Mouse (Mus musculus): ENCODE results near the gene B230118H07Rik. TPM values are rescaled to one million over a fixed set of nuclear protein-coding genes. Genes with fewer than 3 reads are reported as not detected.
"Not testable (repeated sequence)": the region's sequence is repeated elsewhere in the genome, so short reads cannot be mapped to it uniquely, and the experiment has no call there.

Gene B230118H07Rik
- polyA plus RNA-seq, 1 experiment from 2014 or later: 53.3 TPM

DNA sequence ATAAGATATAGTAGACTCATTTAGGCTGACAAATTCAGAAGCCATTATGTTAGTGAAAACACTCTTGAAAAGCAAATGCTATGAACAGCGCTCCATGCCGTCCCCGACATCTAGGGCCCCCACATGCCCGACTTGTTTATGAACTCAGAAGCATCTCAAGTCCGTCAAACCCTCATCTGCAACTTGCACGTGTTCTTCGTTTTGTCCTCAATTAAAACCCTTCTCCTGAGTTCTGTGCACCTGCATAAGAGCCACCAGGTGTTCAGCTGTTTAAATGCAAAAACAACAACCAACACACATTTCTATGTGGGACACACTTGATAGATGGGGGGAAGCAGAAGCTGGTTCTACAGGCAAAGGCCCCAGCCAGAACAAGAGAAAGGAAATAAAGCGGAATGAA, 97.0 kb downstream of the B230118H07Rik start:
- H3K4me3 ChIP-seq: no peak overlapping the region
- H3K4me1 ChIP-seq (replicated peaks): 0 out of 2 replicates have a peak, but pooled peaks cover 5% of the 10 kb centered on the region
- no peak for ATAC-seq (ENCODE audit: insufficient number of reproducible peaks, low FRiP score)
- H3K36me3 ChIP-seq: no peaks in the 10 kb centered on the region
- no peak overlapping the region for H3K9ac ChIP-seq
- no peak overlapping the region for H3K4me2 ChIP-seq
- H3K27ac ChIP-seq (ENCODE audit: poor library complexity, severe bottlenecking): no peak overlapping the region
- H3K27me3 ChIP-seq (replicated peaks): no peaks in the 10 kb centered on the region
- WGBS: 84% methylated on average over 8 of the region's 8 CpGs
- H3K9me3 ChIP-seq (replicated peaks): no peaks in the 10 kb centered on the region

DNA sequence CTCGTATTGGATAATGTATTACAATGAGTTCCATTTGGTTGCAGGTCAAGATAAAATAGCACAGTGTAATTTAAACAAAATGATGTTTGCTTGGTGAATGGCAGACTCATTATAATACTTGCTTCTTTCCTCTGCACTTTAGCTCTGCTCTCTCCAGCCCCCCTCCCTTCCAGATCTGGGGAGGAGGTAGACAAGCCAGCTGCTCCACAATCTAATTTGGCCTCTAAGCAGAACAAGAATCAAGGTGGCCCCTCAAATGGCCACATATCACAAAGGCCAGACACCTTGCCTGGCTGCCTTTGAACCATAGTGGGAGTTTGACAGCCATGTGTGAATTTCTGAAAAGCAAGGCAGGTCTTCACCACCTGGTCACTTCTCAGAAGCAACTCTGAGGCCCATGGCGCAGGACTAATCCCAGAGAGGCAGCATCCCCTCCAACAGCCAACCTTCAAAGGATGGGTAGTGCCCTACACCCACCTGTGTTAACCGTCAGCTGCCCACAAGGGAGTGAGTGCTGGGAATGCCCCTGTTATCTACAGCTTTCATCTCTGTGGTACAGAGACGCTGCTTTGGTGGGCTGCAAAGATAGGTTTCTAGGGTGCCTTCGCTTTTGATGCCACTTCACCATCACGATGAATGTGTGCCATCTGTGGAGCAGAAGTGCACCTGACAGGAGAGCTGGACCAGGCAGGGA, 98.2 kb downstream of the B230118H07Rik start:
- ATAC-seq (ENCODE audit: insufficient number of reproducible peaks, low FRiP score): no peak
- no peak overlapping the region for H3K4me2 ChIP-seq
- H3K9ac ChIP-seq: no peak overlapping the region
- WGBS: 69% methylated on average over 6 of the region's 6 CpGs
- 0 out of 2 replicates have a peak, but pooled peaks cover 3% of the 10 kb centered on the region for H3K4me1 ChIP-seq (replicated peaks)
- H3K36me3 ChIP-seq: no peaks in the 10 kb centered on the region
- no peaks in the 10 kb centered on the region for H3K9me3 ChIP-seq (replicated peaks)
- H3K4me3 ChIP-seq: no peak overlapping the region
- H3K27me3 ChIP-seq (replicated peaks): no peaks in the 10 kb centered on the region
- H3K27ac ChIP-seq (ENCODE audit: poor library complexity, severe bottlenecking): no peak overlapping the region

GRCm38 (mm10) chr2:101550176-101550575, 99.2 kb downstream of the B230118H07Rik start:
- Histone ChIP-seq H3K9me3 (replicated peaks) (no peaks in the 10 kb centered on the region), H3K4me3 (no peak overlapping the region), H3K9ac (no peak overlapping the region), H3K36me3 (no peaks in the 10 kb centered on the region), H3K4me1 (replicated peaks) (no peaks in the 10 kb centered on the region), H3K4me2 (no peak overlapping the region), H3K27me3 (replicated peaks) (no peaks in the 10 kb centered on the region), H3K27ac (ENCODE audit: poor library complexity, severe bottlenecking) (no peak overlapping the region)
- ATAC-seq (ENCODE audit: insufficient number of reproducible peaks, low FRiP score): no peak
- 63% methylated on average over 2 of the region's 2 CpGs for WGBS

DNA sequence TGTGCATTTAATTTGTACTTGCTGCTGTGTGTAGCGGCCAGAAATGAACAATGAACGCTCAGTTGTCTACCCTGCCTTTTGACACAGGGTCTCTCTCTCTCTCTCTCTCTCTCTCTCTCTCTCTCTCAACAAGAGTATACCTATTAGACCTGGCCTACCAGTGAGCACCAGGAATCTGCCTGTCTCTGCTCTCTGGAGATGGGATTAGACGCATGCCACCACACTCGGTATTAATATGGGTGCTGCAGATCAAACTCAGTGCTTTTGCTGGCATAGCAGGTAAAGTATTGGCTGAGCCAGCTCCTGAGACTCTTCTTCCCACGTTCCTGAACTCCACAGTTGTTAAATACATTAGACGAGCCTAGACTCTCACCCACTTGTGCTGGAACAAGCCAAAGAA, 100.5 kb downstream of the B230118H07Rik start:
- H3K27me3 ChIP-seq (replicated peaks): no peaks in the 10 kb centered on the region
- no peaks in the 10 kb centered on the region for H3K36me3 ChIP-seq
- no peaks in the 10 kb centered on the region for H3K9me3 ChIP-seq (replicated peaks)
- no peaks in the 10 kb centered on the region for H3K4me1 ChIP-seq (replicated peaks)
- 74% methylated on average over 6 of the region's 6 CpGs for WGBS
- no peak overlapping the region for H3K4me2 ChIP-seq
- no peak overlapping the region for H3K4me3 ChIP-seq
- H3K9ac ChIP-seq: no peak overlapping the region
- no peak overlapping the region for H3K27ac ChIP-seq (ENCODE audit: poor library complexity, severe bottlenecking)
- ATAC-seq (ENCODE audit: insufficient number of reproducible peaks, low FRiP score): no peak

- H3K27ac ChIP-seq (ENCODE audit: poor library complexity, severe bottlenecking): no peak overlapping the region
- ATAC-seq (ENCODE audit: insufficient number of reproducible peaks, low FRiP score): no peak
- H3K4me2 ChIP-seq: no peak overlapping the region
- no peaks in the 10 kb centered on the region for H3K4me1 ChIP-seq (replicated peaks)
- no peaks in the 10 kb centered on the region for H3K27me3 ChIP-seq (replicated peaks)
- no peak overlapping the region for H3K9ac ChIP-seq
- WGBS: 82% methylated on average over 2 of the region's 2 CpGs
- H3K36me3 ChIP-seq: no peaks in the 10 kb centered on the region
- no peaks in the 10 kb centered on the region for H3K9me3 ChIP-seq (replicated peaks)
- no peak overlapping the region for H3K4me3 ChIP-seq
These were observed 103.7 kb downstream of the B230118H07Rik start for GRCm38 (mm10) chr2:101545593-101545992.

- Histone ChIP-seq H3K4me1 (replicated peaks) (no peaks in the 10 kb centered on the region), H3K4me3 (no peak overlapping the region), H3K27ac (ENCODE audit: poor library complexity, severe bottlenecking) (no peak overlapping the region), H3K27me3 (replicated peaks) (no peaks in the 10 kb centered on the region), H3K9me3 (replicated peaks) (no peaks in the 10 kb centered on the region), H3K9ac (no peak overlapping the region), H3K36me3 (no peaks in the 10 kb centered on the region), H3K4me2 (no peak overlapping the region)
- 70% methylated on average over 8 of the region's 8 CpGs for WGBS
- ATAC-seq (ENCODE audit: insufficient number of reproducible peaks, low FRiP score): no peak
These were observed 105.5 kb downstream of the B230118H07Rik start for GRCm38 (mm10) chr2:101543704-101544417.

- 82% methylated on average over 6 of the region's 6 CpGs for WGBS
- not testable (repeated sequence) for H3K4me2 ChIP-seq; H3K4me1 ChIP-seq (replicated peaks); H3K9ac ChIP-seq; H3K27ac ChIP-seq (ENCODE audit: poor library complexity, severe bottlenecking); H3K4me3 ChIP-seq; H3K9me3 ChIP-seq (replicated peaks); H3K27me3 ChIP-seq (replicated peaks); H3K36me3 ChIP-seq; ATAC-seq (ENCODE audit: insufficient number of reproducible peaks, low FRiP score)
These were observed 112.4 kb downstream of the B230118H07Rik start for GRCm38 (mm10) chr2:101536887-101537286.

DNA sequence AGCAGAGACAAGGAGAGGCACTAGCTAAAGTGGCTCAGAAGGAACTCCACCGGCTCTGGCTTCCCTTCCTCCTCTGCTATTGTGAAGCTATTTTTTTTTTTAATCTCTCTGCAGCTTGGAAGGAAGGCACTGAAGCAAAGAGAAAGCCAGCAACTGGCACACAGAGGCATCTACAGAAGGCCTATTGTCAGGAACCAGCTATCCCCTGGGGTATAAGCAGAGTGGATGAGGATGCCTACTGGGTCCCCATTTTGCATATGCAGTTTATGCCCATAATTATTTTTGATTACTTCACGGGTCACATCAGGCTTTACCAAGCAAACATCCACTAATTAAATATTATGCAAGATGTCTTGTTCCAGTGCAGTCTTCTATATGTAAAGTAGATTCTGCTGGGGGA, 115.6 kb downstream of the B230118H07Rik start:
- ATAC-seq (ENCODE audit: insufficient number of reproducible peaks, low FRiP score): no peak
- Histone ChIP-seq H3K4me2 (no peak overlapping the region), H3K36me3 (no peaks in the 10 kb centered on the region), H3K9me3 (replicated peaks) (no peaks in the 10 kb centered on the region), H3K4me1 (replicated peaks) (no peaks in the 10 kb centered on the region), H3K27me3 (replicated peaks) (no peaks in the 10 kb centered on the region), H3K4me3 (no peak overlapping the region), H3K9ac (no peak overlapping the region), H3K27ac (ENCODE audit: poor library complexity, severe bottlenecking) (no peak overlapping the region)
- 35% methylated on average over 2 of the region's 2 CpGs for WGBS

- Histone ChIP-seq H3K4me2 (no peak overlapping the region), H3K27ac (ENCODE audit: poor library complexity, severe bottlenecking) (no peak overlapping the region), H3K27me3 (replicated peaks) (no peaks in the 10 kb centered on the region), H3K4me3 (no peak overlapping the region), H3K36me3 (no peaks in the 10 kb centered on the region), H3K4me1 (replicated peaks) (no peaks in the 10 kb centered on the region), H3K9ac (no peak overlapping the region), H3K9me3 (replicated peaks) (no peaks in the 10 kb centered on the region)
- WGBS: 69% methylated on average over 6 of the region's 6 CpGs
- no peak for ATAC-seq (ENCODE audit: insufficient number of reproducible peaks, low FRiP score)
These were observed 123.6 kb downstream of the B230118H07Rik start for GRCm38 (mm10) chr2:101525503-101526381.

DNA sequence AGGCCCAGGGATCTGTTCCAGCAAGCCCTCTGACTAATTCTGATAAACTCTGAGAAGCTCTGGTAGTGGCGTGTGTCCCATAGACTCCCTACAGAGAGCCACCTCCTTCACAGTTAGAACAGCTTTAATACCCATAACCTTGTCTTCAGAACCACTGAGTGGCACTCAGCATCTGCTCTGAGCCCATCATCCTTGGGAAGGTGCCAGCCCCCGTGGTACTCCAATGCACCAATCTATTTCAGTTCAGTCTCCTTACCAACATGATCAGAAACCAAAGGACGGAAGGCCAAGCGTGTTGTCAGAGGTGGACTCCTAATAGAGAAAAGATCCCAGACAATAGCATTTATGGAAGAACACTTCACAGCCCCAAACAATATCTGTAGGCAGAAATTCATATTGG, 124.2 kb downstream of the B230118H07Rik start:
- Histone ChIP-seq H3K27me3 (replicated peaks) (no peaks in the 10 kb centered on the region), H3K9ac (no peak overlapping the region), H3K36me3 (no peaks in the 10 kb centered on the region), H3K4me1 (replicated peaks) (no peaks in the 10 kb centered on the region), H3K4me3 (no peak overlapping the region), H3K9me3 (replicated peaks) (no peaks in the 10 kb centered on the region), H3K4me2 (no peak overlapping the region), H3K27ac (ENCODE audit: poor library complexity, severe bottlenecking) (no peak overlapping the region)
- ATAC-seq (ENCODE audit: insufficient number of reproducible peaks, low FRiP score): no peak
- WGBS: 77% methylated on average over 4 of the region's 4 CpGs

GRCm38 (mm10) chr2:101520503-101520902, 128.8 kb downstream of the B230118H07Rik start:
- 80% methylated on average over 1 of the region's 1 CpGs for WGBS
- no peak overlapping the region for H3K4me3 ChIP-seq
- no peaks in the 10 kb centered on the region for H3K4me1 ChIP-seq (replicated peaks)
- H3K27ac ChIP-seq (ENCODE audit: poor library complexity, severe bottlenecking): no peak overlapping the region
- H3K9ac ChIP-seq: no peak overlapping the region
- no peaks in the 10 kb centered on the region for H3K36me3 ChIP-seq
- no peak overlapping the region for H3K4me2 ChIP-seq
- no peaks in the 10 kb centered on the region for H3K9me3 ChIP-seq (replicated peaks)
- H3K27me3 ChIP-seq (replicated peaks): no peaks in the 10 kb centered on the region
- ATAC-seq (ENCODE audit: insufficient number of reproducible peaks, low FRiP score): no peak

Data from heart, embryonic 12.5 days (tissue).